Mouse (Mus musculus): ENCODE measurements at regions not wholly inside any gene's neighbourhood (a gene's known extent, or its start where the extent isn't known, plus 50 kb on each side); places are given as distances from the start of the nearest gene placed in this dataset.
"Not testable (repeated sequence)": the region's sequence is repeated elsewhere in the genome, so short reads cannot be mapped to it uniquely, and the experiment has no call there.

DNA sequence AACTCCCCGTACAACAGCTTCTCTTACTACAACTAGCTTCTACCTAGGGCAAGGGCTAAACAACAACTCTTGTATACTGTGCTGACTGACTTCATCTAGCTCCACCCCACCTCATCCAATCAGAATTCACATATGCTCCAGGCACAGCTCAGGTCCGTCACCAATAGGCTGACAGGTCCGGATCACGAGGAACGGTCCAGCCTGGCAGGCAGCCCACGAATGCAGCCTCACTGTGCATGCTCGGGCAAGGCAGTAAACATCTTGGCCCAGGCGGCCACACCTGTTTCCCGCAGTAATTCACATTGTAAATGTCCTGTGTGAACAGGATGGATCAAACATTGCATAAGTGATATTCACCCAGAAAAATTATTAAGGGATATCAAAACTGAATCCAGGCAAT lies 658.8 kb downstream of the Trhde start:
- not testable (repeated sequence) for TF ChIP-seq EP300 (optimal IDR thresholded peaks at IDR 0.05); CTCF (IDR thresholded peaks at IDR 0.05; ENCODE audit: low read depth)

Data from stomach, postnatal 0 days (tissue).